Comparison of ENCODE assay signal across 7 mouse cellular contexts in the genomic region with DNA sequence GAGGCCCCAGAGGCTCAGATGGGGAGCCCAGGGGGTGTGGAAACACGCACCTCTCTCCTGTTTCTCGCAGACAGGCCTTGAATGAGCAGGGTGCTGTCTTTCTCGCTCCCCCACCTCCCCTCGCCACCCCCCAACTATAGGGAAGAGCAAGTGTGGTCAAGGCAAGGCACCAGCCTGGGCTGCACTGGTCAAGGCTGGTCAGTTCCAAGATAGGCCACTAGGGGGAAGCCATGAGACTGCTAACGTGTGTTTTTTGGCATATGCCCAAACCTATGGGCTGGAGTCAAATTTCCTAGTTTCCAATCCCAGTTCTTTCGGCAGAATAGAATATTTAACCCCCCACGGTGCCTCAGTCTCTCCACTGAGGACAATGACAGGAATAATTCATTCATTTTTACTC. TPM values are rescaled to one million over a fixed set of nuclear protein-coding genes. Genes with fewer than 3 reads are reported as not detected.
A peak's percentile ranks its signal among the peaks of the same experiment; 100 is the strongest.
DNase-seq lines count a peak whose midpoint lies in the region; ATAC-seq and TF ChIP-seq lines count a peak whose summit lies in the region.

No protein-coding gene starts in this region.

- peak; percentile 49; the same call in 1 of the 2 replicates for ATAC-seq in cerebellum, adult (ENCODE audit: insufficient number of reproducible peaks, low FRiP score, low TSS enrichment)
- ATAC-seq in intestine, postnatal 0 days, result no peak
- ATAC-seq in midbrain, embryonic 13.5 days, result peak; percentile 55; the same call in 1 of the 2 replicates

- intact Hi-C loops in left cerebral cortex, postnatal 14 days (cut with DNase I), result no loop called here

- no peaks in the 10 kb centered on the region for H3K4me1 ChIP-seq in intestine, postnatal 0 days (replicated peaks; ENCODE audit: control insufficient read depth, insufficient read depth, low read length)
- no peaks in the 10 kb centered on the region for H3K4me1 ChIP-seq in midbrain, embryonic 13.5 days (replicated peaks)

- H3K4me3 ChIP-seq in intestine, postnatal 0 days (ENCODE audit: low read depth, low read length), result no peak overlapping the region
- no peak overlapping the region for H3K4me3 ChIP-seq in midbrain, embryonic 13.5 days (replicated peaks)

- H3K4me2 ChIP-seq in intestine, postnatal 0 days (replicated peaks; ENCODE audit: low read depth), result no peak overlapping the region
- H3K4me2 ChIP-seq in midbrain, embryonic 13.5 days (replicated peaks), result no peak overlapping the region

- H3K9me3 ChIP-seq in intestine, postnatal 0 days (ENCODE audit: control insufficient read depth), result no peaks in the 10 kb centered on the region
- H3K9me3 ChIP-seq in midbrain, embryonic 13.5 days, result no peaks in the 10 kb centered on the region

- H3K27me3 ChIP-seq in intestine, postnatal 0 days (replicated peaks; ENCODE audit: control insufficient read depth, insufficient read depth, low read length), result no peaks in the 10 kb centered on the region
- no peaks in the 10 kb centered on the region for H3K27me3 ChIP-seq in midbrain, embryonic 13.5 days

- peak; percentile 5 for DNase-seq in WW6 (ENCODE audit: low read depth, low spot score)
- peak; percentile 11 to 51 for DNase-seq in frontal cortex, postnatal 14 days (ENCODE audit: low spot score in 2 of 2)
- peak; percentile 68 to 75 for DNase-seq in left cerebral cortex, postnatal 14 days (ENCODE audit: low spot score in 2 of 2)
- DNase-seq in spleen, postnatal 14 days (ENCODE audit: low spot score in 2 of 2), result peak; percentile 11 to 41

- H3K36me3 ChIP-seq in intestine, postnatal 0 days (ENCODE audit: control insufficient read depth, insufficient read depth), result no peaks in the 10 kb centered on the region
- no peaks in the 10 kb centered on the region for H3K36me3 ChIP-seq in midbrain, embryonic 13.5 days

- WGBS in intestine, postnatal 0 days, result 10% methylated on average over 7 of the region's 7 CpGs
- 5% methylated on average over 7 of the region's 7 CpGs for WGBS in midbrain, embryonic 13.5 days

- TF ChIP-seq CTCF in intestine, postnatal 0 days (IDR thresholded peaks at IDR 0.05; ENCODE audit: low read depth), result peak; percentile 93

- no peak overlapping the region for H3K27ac ChIP-seq in intestine, postnatal 0 days (ENCODE audit: low read depth, low read length)
- no peak overlapping the region for H3K27ac ChIP-seq in midbrain, embryonic 13.5 days

- no peak overlapping the region for H3K9ac ChIP-seq in intestine, postnatal 0 days (ENCODE audit: low read depth, low read length)
- H3K9ac ChIP-seq in midbrain, embryonic 13.5 days (replicated peaks), result no peak overlapping the region

RNA-seq across cellular contexts. Expression of a gene that starts 12.3 kb away (rescaled TPM):
- not detected in 2 replicates for polyA plus RNA-seq in intestine, postnatal 0 days (2015; fragmentation: Nextera tagmentation; extraction: Ambion mirVana)
- not detected for total RNA-seq in left cerebral cortex, postnatal 14 days (2021)
- polyA plus RNA-seq in midbrain, embryonic 13.5 days (2015; fragmentation: Nextera tagmentation; extraction: Ambion mirVana), result not detected in 2 replicates

RNA-seq across cellular contexts. Expression of a gene that starts 21.0 kb away (rescaled TPM):
- polyA plus RNA-seq in intestine, postnatal 0 days (2015; fragmentation: Nextera tagmentation; extraction: Ambion mirVana), result not detected in 2 replicates
- total RNA-seq in left cerebral cortex, postnatal 14 days (2021), result not detected
- not detected in 2 replicates for polyA plus RNA-seq in midbrain, embryonic 13.5 days (2015; fragmentation: Nextera tagmentation; extraction: Ambion mirVana)

RNA-seq across cellular contexts. Expression of a gene that starts 57.8 kb away (rescaled TPM):
- not detected in 2 replicates for polyA plus RNA-seq in intestine, postnatal 0 days (2015; fragmentation: Nextera tagmentation; extraction: Ambion mirVana)
- not detected for total RNA-seq in left cerebral cortex, postnatal 14 days (2021)
- polyA plus RNA-seq in midbrain, embryonic 13.5 days (2015; fragmentation: Nextera tagmentation; extraction: Ambion mirVana), result not detected in 2 replicates

Comparison
In these comparisons a context has a peak if more than half of its experiments do, and no peak if none do; other contexts are left out.
1. DNase-seq: peak in every context shown above with its lines; median percentile 72 in left cerebral cortex, postnatal 14 days; 31 in frontal cortex, postnatal 14 days; 26 in spleen, postnatal 14 days; 5 in WW6.